Mouse (Mus musculus) neural tube, embryonic 11.5 days (tissue): ENCODE data around the gene Mb. TPM values are rescaled to one million over a fixed set of nuclear protein-coding genes. Genes with fewer than 3 reads are reported as not detected.
A peak's percentile ranks its signal among the peaks of the same experiment; 100 is the strongest.

ENCODE experiments used
- ATAC-seq: fragments of 200-750 bp; cut with Nextera tagmentation; 2 replicates; pipeline ENCODE4 v1.8.0; 2017; ENCODE audit warnings: moderate number of reproducible peaks, mild to moderate bottlenecking, moderate TSS enrichment, moderate library complexity; ENCODE audit not compliant: insufficient read depth, low FRiP score, low TSS enrichment
- DNase-seq: peaks from one replicate; pipeline ENCODE4 v3.0.0-alpha.2; 2015; ENCODE audit warnings: low spot score
- H3K27ac ChIP-seq: fragments of 300-500 bp; sonication (generic); 2 replicates; pipeline ENCODE4 v1.5.1; 2014; ENCODE audit warnings: low read depth, mild to moderate bottlenecking, low read length
- H3K27me3 ChIP-seq: fragments of 300-500 bp; sonication (generic); 2 replicates; pipeline ENCODE4 v1.6.1; 2014; ENCODE audit warnings: mild to moderate bottlenecking, low read length, mixed read lengths; ENCODE audit not compliant: control insufficient read depth, insufficient read depth
- H3K36me3 ChIP-seq: fragments of 300-500 bp; sonication (generic); 2 replicates; pipeline ENCODE4 v1.6.1; 2014; ENCODE audit warnings: mild to moderate bottlenecking, low read length, moderate library complexity, mixed read lengths; ENCODE audit not compliant: control insufficient read depth, insufficient read depth
- H3K4me1 ChIP-seq: fragments of 300-500 bp; sonication (generic); 2 replicates; pipeline ENCODE4 v1.6.1; 2014; ENCODE audit warnings: low read length, mixed read lengths; ENCODE audit not compliant: control insufficient read depth, insufficient read depth
- H3K4me2 ChIP-seq: fragments of 300-500 bp; sonication (generic); 2 replicates; pipeline ENCODE4 v1.6.1; 2014; ENCODE audit warnings: low read depth, mild to moderate bottlenecking, moderate library complexity
- H3K4me3 ChIP-seq: fragments of 300-500 bp; sonication (generic); 2 replicates; pipeline ENCODE4 v1.5.1; 2014; ENCODE audit warnings: low read depth, low read length
- H3K9ac ChIP-seq: fragments of 300-500 bp; sonication (generic); 2 replicates; pipeline ENCODE4 v1.6.1; 2014; ENCODE audit warnings: mild to moderate bottlenecking, low read length
- H3K9me3 ChIP-seq: fragments of 300-500 bp; sonication (generic); 2 replicates; pipeline ENCODE4 v1.6.1; 2016; ENCODE audit warnings: low read length; ENCODE audit not compliant: control insufficient read depth
- whole genome bisulfite sequencing: fragments of 180-500 bp; shearing (Covaris S2); extraction: QIAGEN DNeasy Blood & Tissue Kit; methylation state at CpG from one replicate; pipeline ENCODE4 v1.1.7; 2014; 5-methylcytosine and 5-hydroxymethylcytosine counted together
- polyA plus RNA-seq: library from polyadenylated mRNA; unstranded; fragments of >200 nt; fragmentation: Nextera tagmentation; extraction: Ambion mirVana; gene quantifications from 2 replicates; pipeline ENCODE4 v1.2.1, GENCODE M21; 2014

The Mb gene
- polyA plus RNA-seq, 1 experiment from 2014 or later, result 2.0 TPM

GRCm38 (mm10) chr15:77039211-77039700 is 11.2 kb downstream of the Mb start:
- Histone ChIP-seq H3K27me3 (no peaks in the 10 kb centered on the region), H3K27ac (no peak overlapping the region), H3K36me3 (no peaks in the 10 kb centered on the region), H3K9ac (no peak overlapping the region), H3K4me2 (no peak overlapping the region), H3K4me1 (0 out of 2 replicates have a peak, but pooled peaks cover 6% of the 10 kb centered on the region), H3K4me3 (no peak overlapping the region), H3K9me3 (no peaks in the 10 kb centered on the region)
- ATAC-seq (no peak), DNase-seq (no peak)
- 61% methylated on average over 7 of the region's 9 CpGs for WGBS

- H3K4me2 ChIP-seq, result no peak overlapping the region
- peak overlapping the region; percentile 85 for H3K27ac ChIP-seq
- H3K36me3 ChIP-seq, result no peaks in the 10 kb centered on the region
- H3K9me3 ChIP-seq, result no peaks in the 10 kb centered on the region
- 0 out of 2 replicates have a peak, but pooled peaks cover 6% of the 10 kb centered on the region for H3K4me1 ChIP-seq
- H3K9ac ChIP-seq, result peak overlapping the region; percentile 47
- WGBS, result 32% methylated on average over 11 of the region's 11 CpGs
- ATAC-seq (no peak), DNase-seq (peak; percentile 64)
- H3K4me3 ChIP-seq, result no peak overlapping the region
- no peaks in the 10 kb centered on the region for H3K27me3 ChIP-seq
These were observed 12.9 kb downstream of the Mb start for GRCm38 (mm10) chr15:77037278-77038161.

- H3K27ac ChIP-seq, result peak overlapping the region; percentile 85
- H3K4me1 ChIP-seq, result 0 out of 2 replicates have a peak, but pooled peaks cover 6% of the 10 kb centered on the region
- DNase-seq (no peak), ATAC-seq (no peak)
- WGBS, result 47% methylated on average over 2 of the region's 2 CpGs
- no peak overlapping the region for H3K4me3 ChIP-seq
- no peaks in the 10 kb centered on the region for H3K9me3 ChIP-seq
- H3K9ac ChIP-seq, result peak overlapping the region; percentile 47
- H3K27me3 ChIP-seq, result no peaks in the 10 kb centered on the region
- no peaks in the 10 kb centered on the region for H3K36me3 ChIP-seq
- H3K4me2 ChIP-seq, result no peak overlapping the region
These were observed 13.5 kb downstream of the Mb start for GRCm38 (mm10) chr15:77036989-77037277.

- H3K4me3 ChIP-seq, result no peak overlapping the region
- 0 out of 2 replicates have a peak, but pooled peaks cover 6% of the 10 kb centered on the region for H3K4me1 ChIP-seq
- WGBS, result 72% methylated on average over 11 of the region's 11 CpGs
- peak overlapping the region; percentile 47 for H3K9ac ChIP-seq
- no peak overlapping the region for H3K4me2 ChIP-seq
- no peaks in the 10 kb centered on the region for H3K36me3 ChIP-seq
- H3K27ac ChIP-seq, result peak overlapping the region; percentile 85
- H3K9me3 ChIP-seq, result no peaks in the 10 kb centered on the region
- DNase-seq (no peak), ATAC-seq (no peak)
- H3K27me3 ChIP-seq, result no peaks in the 10 kb centered on the region
These were observed 14.0 kb downstream of the Mb start for GRCm38 (mm10) chr15:77036320-77036988.

- ATAC-seq, result no peak
- no peaks in the 10 kb centered on the region for H3K27me3 ChIP-seq
- H3K27ac ChIP-seq, result no peak overlapping the region
- H3K9me3 ChIP-seq, result no peaks in the 10 kb centered on the region
- 92% methylated on average over 3 of the region's 3 CpGs for WGBS
- H3K4me2 ChIP-seq, result no peak overlapping the region
- DNase-seq, result no peak
- H3K36me3 ChIP-seq, result no peaks in the 10 kb centered on the region
- H3K4me3 ChIP-seq, result no peak overlapping the region
- 0 out of 2 replicates have a peak, but pooled peaks cover 6% of the 10 kb centered on the region for H3K4me1 ChIP-seq
- H3K9ac ChIP-seq, result no peak overlapping the region
These were observed 14.8 kb downstream of the Mb start for GRCm38 (mm10) chr15:77035643-77036042.

- 77% methylated on average over 6 of the region's 6 CpGs for WGBS
- Histone ChIP-seq H3K9ac (no peak overlapping the region), H3K4me2 (no peak overlapping the region), H3K9me3 (no peaks in the 10 kb centered on the region), H3K4me3 (no peak overlapping the region), H3K27me3 (no peaks in the 10 kb centered on the region), H3K4me1 (0 out of 2 replicates have a peak, but pooled peaks cover 6% of the 10 kb centered on the region), H3K36me3 (no peaks in the 10 kb centered on the region), H3K27ac (no peak overlapping the region)
- ATAC-seq (no peak), DNase-seq (no peak)
These were observed 15.9 kb downstream of the Mb start for GRCm38 (mm10) chr15:77034526-77034925.

- H3K9ac ChIP-seq, result no peak overlapping the region
- H3K4me2 ChIP-seq, result no peak overlapping the region
- no peaks in the 10 kb centered on the region for H3K27me3 ChIP-seq
- no peak overlapping the region for H3K4me3 ChIP-seq
- ATAC-seq (no peak), DNase-seq (no peak)
- H3K36me3 ChIP-seq, result no peaks in the 10 kb centered on the region
- H3K27ac ChIP-seq, result no peak overlapping the region
- WGBS, result 67% methylated on average over 3 of the region's 3 CpGs
- no peaks in the 10 kb centered on the region for H3K9me3 ChIP-seq
- no peaks in the 10 kb centered on the region for H3K4me1 ChIP-seq
These were observed 19.2 kb downstream of the Mb start for GRCm38 (mm10) chr15:77031271-77031670.

GRCm38 (mm10) chr15:77029331-77029991 is 21.0 kb downstream of the Mb start:
- DNase-seq (peak; percentile 72), ATAC-seq (no peak)
- H3K9ac ChIP-seq, result no peak overlapping the region
- H3K4me1 ChIP-seq, result no peaks in the 10 kb centered on the region
- H3K4me3 ChIP-seq, result no peak overlapping the region
- H3K9me3 ChIP-seq, result no peaks in the 10 kb centered on the region
- no peaks in the 10 kb centered on the region for H3K27me3 ChIP-seq
- no peak overlapping the region for H3K4me2 ChIP-seq
- no peak overlapping the region for H3K27ac ChIP-seq
- no peaks in the 10 kb centered on the region for H3K36me3 ChIP-seq
- 32% methylated on average over 7 of the region's 7 CpGs for WGBS
